Mouse (Mus musculus) G1E (cell line): Measurements from ENCODE around the gene Dab1. TPM values are rescaled to one million over a fixed set of nuclear protein-coding genes. Genes with fewer than 3 reads are reported as not detected.

Experiments used
- ATAC-seq: 2 replicates; pipeline ENCODE4 v1.8.0; 2016; ENCODE audit warnings: mild to moderate bottlenecking; ENCODE audit not compliant: insufficient number of reproducible peaks, poor library complexity, low FRiP score, severe bottlenecking; ENCODE audit errors: extremely low read depth
- DNase-seq: peaks from one replicate; pipeline ENCODE4 v3.0.0; 2012; ENCODE audit warnings: low spot score
- H3K27me3 ChIP-seq: 2 replicates; pipeline ENCODE4 v1.6.1; 2012; ENCODE audit warnings: mild to moderate bottlenecking, low read length, inconsistent platforms; ENCODE audit not compliant: insufficient read depth
- H3K36me3 ChIP-seq: replicated peaks from 2 replicates; pipeline ENCODE3; 2012; ENCODE audit warnings: mild to moderate bottlenecking, inconsistent platforms
- H3K4me1 ChIP-seq: 2 replicates; pipeline ENCODE4 v1.6.1; 2012; ENCODE audit warnings: low read depth, low read length, inconsistent platforms, mixed read lengths; ENCODE audit not compliant: insufficient read depth
- H3K4me3 ChIP-seq: 2 replicates; pipeline ENCODE4 v1.5.1; 2012; ENCODE audit warnings: low read depth, mild to moderate bottlenecking, inconsistent platforms, low read length, moderate library complexity, mixed read lengths
- H3K9me3 ChIP-seq: replicated peaks from 2 replicates; pipeline ENCODE4 v1.6.1; 2012; ENCODE audit warnings: inconsistent platforms
- CTCF ChIP-seq: IDR thresholded peaks from 2 replicates; pipeline ENCODE4 v1.5.1; 2012; ENCODE audit warnings: low read depth, low read length, inconsistent platforms, mixed read lengths
- GATA1 ChIP-seq: IDR thresholded peaks from 2 replicates; pipeline ENCODE4 v1.6.1; 2012; ENCODE audit warnings: borderline replicate concordance, low read length, inconsistent platforms, mixed read lengths
- GATA2 ChIP-seq: IDR thresholded peaks from 2 replicates; pipeline ENCODE4 v1.6.1; 2012; ENCODE audit warnings: low read depth, low read length, inconsistent platforms, borderline replicate concordance
- POLR2AphosphoS5 ChIP-seq: IDR thresholded peaks from 2 replicates; pipeline ENCODE4 v1.6.1; 2012; ENCODE audit warnings: low read depth, low read length, inconsistent platforms; ENCODE audit not compliant: insufficient replicate concordance
- TAL1 ChIP-seq: conservative IDR thresholded peaks from 2 replicates; pipeline ENCODE4 v1.6.1; 2012; ENCODE audit warnings: low read depth, low read length, inconsistent platforms, mixed read lengths
- polyA plus RNA-seq: library from polyadenylated mRNA; stranded (reverse); fragments of >175 nt; gene quantifications from 2 replicates; pipeline ENCODE4 v1.2.3, GENCODE M21; 2012
- total RNA-seq, 2 experiments: library from RNA; stranded (forward) in 1 of 2; stranded (reverse) in 1 of 2; fragments of 200-1000 nt in 1 of 2; fragments of >200 nt in 1 of 2; fragmentation: Nextera tagmentation in 1 of 2; gene quantifications; 2 replicates each; pipeline ENCODE4 v1.2.3; 2014 to 2017

Dab1 gene
- total and polyA plus RNA-seq, 3 experiments = 0.16 TPM; not detected in 2

- peaks cover 56% of the 10 kb centered on the region for H3K9me3 ChIP-seq
- no peak for TF ChIP-seq GATA2
- no peak for TF ChIP-seq CTCF
- TF ChIP-seq GATA1 = no peak
- no peak for TF ChIP-seq POLR2AphosphoS5
- no peak for TF ChIP-seq TAL1
- DNase-seq (no peak), ATAC-seq (no peak)
- no peaks in the 10 kb centered on the region for H3K27me3 ChIP-seq
- no peak overlapping the region for H3K4me3 ChIP-seq
- no peaks in the 10 kb centered on the region for H3K36me3 ChIP-seq
- no peaks in the 10 kb centered on the region for H3K4me1 ChIP-seq
These were observed 1023.8 kb downstream of the Dab1 start for GRCm38 (mm10) chr4:104642761-104643469.

GRCm38 (mm10) chr4:104643534-104644356 is 1024.6 kb downstream of the Dab1 start:
- H3K9me3 ChIP-seq = peaks cover 58% of the 10 kb centered on the region
- no peak for DNase-seq
- TF ChIP-seq CTCF = no peak
- no peak for TF ChIP-seq POLR2AphosphoS5
- TF ChIP-seq TAL1 = no peak
- no peak for TF ChIP-seq GATA1
- no peak for TF ChIP-seq GATA2
- H3K27me3 ChIP-seq = no peaks in the 10 kb centered on the region
- H3K36me3 ChIP-seq = no peaks in the 10 kb centered on the region
- no peak overlapping the region for H3K4me3 ChIP-seq
- no peak for ATAC-seq
- H3K4me1 ChIP-seq = no peaks in the 10 kb centered on the region

GRCm38 (mm10) chr4:104644357-104644630 is 1025.1 kb downstream of the Dab1 start:
- no peak overlapping the region for H3K4me3 ChIP-seq
- no peaks in the 10 kb centered on the region for H3K27me3 ChIP-seq
- no peaks in the 10 kb centered on the region for H3K4me1 ChIP-seq
- H3K36me3 ChIP-seq = no peaks in the 10 kb centered on the region
- no peak for ATAC-seq
- no peak for DNase-seq
- peaks cover 60% of the 10 kb centered on the region for H3K9me3 ChIP-seq
- TF ChIP-seq GATA2 (no peak), GATA1 (no peak), POLR2AphosphoS5 (no peak), CTCF (no peak), TAL1 (no peak)

GRCm38 (mm10) chr4:104644862-104645261 is 1025.7 kb downstream of the Dab1 start:
- H3K4me1 ChIP-seq = no peaks in the 10 kb centered on the region
- TF ChIP-seq TAL1 (no peak), GATA1 (no peak)
- DNase-seq = no peak
- H3K4me3 ChIP-seq = no peak overlapping the region
- H3K27me3 ChIP-seq = no peaks in the 10 kb centered on the region
- H3K9me3 ChIP-seq = peaks cover 55% of the 10 kb centered on the region
- no peaks in the 10 kb centered on the region for H3K36me3 ChIP-seq
- no peak for ATAC-seq

GRCm38 (mm10) chr4:104651761-104652160 is 1032.6 kb downstream of the Dab1 start:
- ATAC-seq (no peak), DNase-seq (no peak)
- Histone ChIP-seq H3K36me3 (no peaks in the 10 kb centered on the region), H3K4me3 (no peak overlapping the region), H3K4me1 (no peaks in the 10 kb centered on the region), H3K9me3 (peaks cover 33% of the 10 kb centered on the region), H3K27me3 (no peaks in the 10 kb centered on the region)
- TF ChIP-seq GATA2 (no peak), CTCF (no peak), TAL1 (no peak), POLR2AphosphoS5 (no peak), GATA1 (no peak)

- ATAC-seq (no peak), DNase-seq (no peak)
- H3K36me3 ChIP-seq = no peaks in the 10 kb centered on the region
- TF ChIP-seq GATA1 = no peak
- H3K9me3 ChIP-seq = peaks cover 31% of the 10 kb centered on the region
- H3K4me1 ChIP-seq = no peaks in the 10 kb centered on the region
- H3K27me3 ChIP-seq = no peaks in the 10 kb centered on the region
- H3K4me3 ChIP-seq = no peak overlapping the region
These were observed 1037.6 kb downstream of the Dab1 start for GRCm38 (mm10) chr4:104656728-104657127.
